Mouse (Mus musculus) adrenal gland, postnatal 36 days (tissue): ENCODE results near the gene Slc39a10. TPM values are rescaled to one million over a fixed set of nuclear protein-coding genes. Genes with fewer than 3 reads are reported as not detected.
A peak's percentile ranks its signal among the peaks of the same experiment; 100 is the strongest.
"Not testable (repeated sequence)": the region's sequence is repeated elsewhere in the genome, so short reads cannot be mapped to it uniquely, and the experiment has no call there.

Experiments
- DNase-seq, 2 experiments: peaks; one replicate each; pipeline ENCODE4 v3.0.0; 2021; ENCODE audit warnings: mixed read lengths in 1 of 2
- total RNA-seq, 2 experiments: library from RNA; stranded (reverse); gene quantifications; 2 replicates each; pipeline ENCODE4 v1.2.3; 2021

Gene Slc39a10
- total RNA-seq, 2 experiments from 2014 or later, result 21.0 to 22.0 TPM

- DNase-seq, result peak in 1 of 2 experiments; percentile 6
These were observed 28.3 kb downstream of the Slc39a10 start for GRCm38 (mm10) chr1:46864175-46864885.

GRCm38 (mm10) chr1:46863434-46863833 lies 29.2 kb downstream of the Slc39a10 start:
- no peak for DNase-seq

DNA sequence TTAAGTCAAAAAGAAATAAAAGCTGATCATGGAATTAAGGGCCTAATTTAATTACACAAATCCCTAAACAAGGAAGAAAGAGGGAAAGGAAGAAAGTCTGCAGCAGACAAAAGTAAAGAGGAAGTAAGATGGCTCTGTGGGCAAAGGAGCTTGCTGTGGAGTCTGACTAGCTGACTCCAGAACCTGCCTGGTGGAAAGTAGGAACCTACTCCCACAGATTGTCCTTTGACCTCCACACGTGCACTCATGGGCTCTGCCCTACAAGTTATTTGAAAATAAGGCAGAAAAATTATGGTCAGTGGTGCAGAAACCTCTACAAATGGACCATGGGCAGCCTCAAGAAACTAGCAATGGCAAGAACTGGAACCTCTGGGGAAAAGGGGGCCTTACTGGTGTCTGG lies 32.6 kb downstream of the Slc39a10 start:
- no peak for DNase-seq

- DNase-seq, result no peak
These were observed 34.1 kb downstream of the Slc39a10 start for GRCm38 (mm10) chr1:46858579-46858978.

GRCm38 (mm10) chr1:46856498-46856897 lies 36.2 kb downstream of the Slc39a10 start:
- DNase-seq, result no peak

DNA sequence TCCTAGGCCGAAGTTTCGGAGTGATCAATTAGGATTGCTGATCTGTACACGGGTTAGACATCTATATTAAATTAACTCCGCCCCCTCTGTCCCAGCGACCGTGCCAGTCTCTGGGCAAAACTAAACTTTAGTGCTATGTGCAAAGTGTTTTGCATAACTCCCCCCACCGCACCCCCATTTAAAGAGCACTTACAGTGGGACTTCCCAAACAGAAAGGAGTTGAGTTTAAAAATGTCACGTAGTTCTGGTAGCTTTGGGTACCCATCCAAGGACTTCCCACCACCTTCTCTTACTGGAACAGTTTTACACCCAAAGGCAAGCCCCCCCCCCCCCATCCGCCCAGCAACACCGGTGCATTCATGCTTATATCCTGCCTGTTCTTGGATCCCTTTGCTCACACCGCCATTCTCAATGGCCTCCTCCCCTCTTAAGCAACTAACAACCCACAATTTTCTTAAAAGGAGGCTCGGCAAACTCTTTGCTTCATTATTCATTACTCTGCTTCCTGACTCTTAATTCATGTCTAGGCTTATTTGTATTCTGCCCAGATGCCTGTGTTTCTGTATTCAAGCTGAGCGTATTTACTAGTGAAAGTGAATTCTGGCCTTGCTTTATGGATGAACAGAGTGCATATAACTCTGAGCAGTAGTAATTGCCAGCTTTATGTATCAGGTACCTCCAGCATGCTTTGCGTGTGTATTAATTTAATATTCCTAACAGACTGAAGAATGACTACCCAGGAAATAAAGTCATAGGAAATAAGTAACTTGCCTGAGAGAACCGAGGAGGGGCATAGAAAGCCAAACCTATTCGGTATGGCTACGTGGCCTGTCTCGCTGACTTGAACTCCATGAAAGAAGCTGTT lies 38.4 kb downstream of the Slc39a10 start:
- DNase-seq, result peak in 1 of 2 experiments; percentile 89

DNA sequence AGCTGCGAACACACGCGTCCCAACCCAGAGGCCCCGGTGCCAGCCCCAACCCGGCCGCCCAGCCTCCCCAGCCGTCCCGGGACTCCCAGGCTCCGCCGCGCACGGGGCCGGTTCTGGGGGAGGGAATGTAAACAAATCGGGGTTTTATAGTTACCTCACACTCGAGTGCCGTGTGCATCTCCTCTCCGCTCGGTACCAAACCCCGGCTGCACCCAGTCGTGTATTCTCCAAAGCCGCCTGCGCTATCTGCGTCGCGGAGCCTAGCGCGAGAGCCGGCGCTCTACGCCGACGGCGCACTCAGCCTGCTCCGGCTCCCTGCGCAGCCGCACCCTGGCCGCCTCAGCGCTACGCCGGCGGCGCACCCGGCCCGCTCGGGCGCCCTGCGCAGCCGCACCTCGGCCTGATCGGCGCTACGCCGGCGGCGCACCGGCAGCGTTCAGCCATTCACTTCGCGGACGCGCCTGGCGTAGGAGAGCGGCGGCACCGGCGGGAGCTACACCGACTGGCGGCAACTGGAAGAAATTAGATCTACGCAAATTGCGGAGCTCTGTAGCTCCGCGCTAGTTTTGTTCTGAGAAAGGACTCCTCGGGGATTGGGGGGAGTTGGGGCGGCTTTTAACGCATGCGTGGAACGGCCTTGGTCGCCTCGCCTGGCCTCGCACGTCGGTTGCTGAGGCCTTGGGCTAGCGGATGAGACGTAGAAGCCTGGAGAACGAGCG lies 39.2 kb downstream of the Slc39a10 start:
- DNase-seq, result peak; percentile 97

- DNase-seq, result peak; percentile 69 to 77
These were observed 39.9 kb downstream of the Slc39a10 start for GRCm38 (mm10) chr1:46852600-46853272.

DNA sequence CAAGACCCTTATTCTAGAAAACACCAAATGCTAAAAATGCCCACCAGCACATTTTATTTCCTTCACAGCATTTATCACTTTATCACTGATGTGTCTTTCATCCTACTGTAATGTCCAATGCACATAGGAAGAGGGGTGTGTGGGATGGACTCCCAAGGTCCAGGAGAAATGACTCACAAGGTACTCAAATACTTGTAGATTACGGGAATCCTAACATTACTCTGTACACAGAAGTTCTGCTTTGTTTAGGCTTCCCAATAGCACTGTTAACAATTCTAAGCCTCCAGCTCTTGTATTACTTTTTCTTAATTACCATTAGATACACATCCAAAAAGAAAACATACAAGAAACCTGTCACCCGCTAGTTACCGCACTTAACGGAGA lies 40.4 kb downstream of the Slc39a10 start:
- DNase-seq, result no peak

DNA sequence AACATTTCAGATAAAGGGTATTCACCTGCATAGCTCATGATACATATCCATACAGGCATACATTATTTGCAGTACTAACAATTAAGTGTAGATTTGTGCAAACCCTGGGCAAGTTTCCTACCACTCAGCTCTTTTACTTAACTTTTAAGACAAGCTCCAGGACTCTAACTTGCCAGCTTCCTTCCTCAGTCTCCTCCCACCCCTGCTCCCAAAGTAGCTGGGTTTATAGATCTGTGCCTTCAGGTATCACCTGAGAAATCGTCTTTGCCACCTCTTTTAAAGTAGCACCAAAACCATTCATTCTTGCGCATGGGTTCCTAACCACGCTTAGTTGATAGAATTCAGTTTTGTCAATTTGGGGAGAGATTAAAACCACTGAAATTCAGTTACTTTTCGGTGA lies 41.1 kb downstream of the Slc39a10 start:
- no peak for DNase-seq

DNA sequence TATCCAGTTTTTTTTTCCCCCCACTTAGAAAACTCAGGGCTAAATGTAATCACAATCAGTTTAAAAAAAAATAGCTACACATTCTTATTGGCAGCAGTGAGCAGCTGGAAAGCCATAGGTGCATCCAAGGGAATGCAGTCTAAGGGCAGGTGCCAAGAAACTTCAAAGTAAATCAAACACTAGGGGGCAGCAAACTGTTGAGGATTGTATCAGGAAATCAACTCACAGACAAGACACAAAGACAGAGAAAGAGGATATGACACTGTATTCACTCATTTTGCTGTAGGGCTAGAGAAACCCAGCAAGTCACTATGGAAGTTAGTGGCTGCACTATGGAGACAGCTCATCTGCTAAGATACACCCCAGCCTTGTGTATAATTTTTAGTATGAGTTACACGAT lies 42.9 kb downstream of the Slc39a10 start:
- DNase-seq, result peak; percentile 42 to 72

GRCm38 (mm10) chr1:46845221-46845620 lies 47.4 kb downstream of the Slc39a10 start:
- DNase-seq, result no peak

DNA sequence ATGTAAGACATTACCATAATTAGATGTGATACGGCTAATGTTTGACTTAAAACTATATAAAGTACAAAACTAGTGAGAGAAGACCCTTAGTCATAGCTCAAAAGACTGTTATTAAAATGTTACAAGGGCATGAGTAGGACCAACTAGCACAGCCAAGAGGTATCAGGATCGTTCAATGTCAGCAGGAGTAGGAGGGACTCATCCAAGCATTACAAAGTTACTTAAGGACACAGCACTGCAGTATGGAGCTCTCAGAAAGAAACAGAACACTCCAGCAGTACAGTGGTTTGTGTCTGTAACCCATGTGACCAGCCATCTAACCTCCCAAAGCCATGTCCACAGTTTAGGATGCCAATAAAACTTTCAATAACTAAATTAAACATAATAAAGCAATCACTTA lies 48.4 kb downstream of the Slc39a10 start:
- DNase-seq, result no peak

GRCm38 (mm10) chr1:46843406-46843805 lies 49.2 kb downstream of the Slc39a10 start:
- peak in 1 of 2 experiments; percentile 7 for DNase-seq

DNA sequence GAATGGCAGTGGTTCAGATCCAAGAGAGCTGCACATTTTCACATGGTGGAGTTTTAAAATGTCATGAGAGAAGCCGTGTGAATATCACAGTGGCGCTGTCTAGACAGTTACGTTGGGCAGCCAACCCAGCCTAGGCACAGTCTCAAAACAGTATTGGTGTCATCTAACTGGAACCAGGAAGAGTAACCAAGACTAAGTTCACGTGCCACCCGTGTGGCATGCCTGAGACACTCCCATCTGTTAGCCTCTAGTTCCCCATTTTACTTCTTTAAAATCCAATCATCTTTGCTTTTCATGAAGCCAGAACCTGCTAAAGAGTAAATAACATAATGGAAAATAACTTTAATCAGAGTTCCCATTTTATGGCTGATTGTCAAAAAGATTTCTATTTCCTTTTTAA lies 60.7 kb downstream of the Slc39a10 start:
- DNase-seq, result no peak

GRCm38 (mm10) chr1:46830066-46830843 lies 62.4 kb downstream of the Slc39a10 start:
- no peak for DNase-seq

DNA sequence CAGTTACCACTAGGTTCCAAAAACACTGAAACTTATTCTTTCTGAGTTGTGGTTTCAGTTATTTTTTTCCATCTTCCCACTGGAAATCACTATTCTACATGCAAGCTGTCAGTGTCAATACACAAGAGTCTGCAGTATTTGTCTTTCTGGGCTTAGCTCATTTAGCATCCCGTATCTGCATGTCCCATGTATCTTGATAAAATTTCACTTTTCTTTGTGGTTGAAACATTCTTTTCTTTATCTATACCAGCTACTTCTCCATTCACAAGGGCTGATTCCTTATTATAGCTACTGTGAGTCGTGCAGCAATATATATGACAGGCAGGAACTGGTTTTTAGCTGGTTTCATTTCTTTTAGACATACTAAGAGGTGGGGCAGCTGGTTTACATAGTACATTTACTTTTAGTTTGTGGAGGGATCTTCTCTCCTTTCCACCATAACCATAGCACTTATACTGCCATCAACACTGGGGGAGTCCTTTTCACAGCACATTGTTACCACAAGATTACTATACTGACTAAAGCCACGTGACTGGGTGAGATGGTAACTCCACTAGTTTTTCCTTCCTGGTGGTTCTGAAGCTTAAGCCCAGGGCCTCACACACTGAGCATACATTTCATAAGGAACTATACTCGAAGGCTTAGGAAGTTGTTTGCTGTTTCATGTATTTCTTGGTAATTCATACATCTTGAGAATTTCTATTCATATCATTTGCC lies 70.2 kb downstream of the Slc39a10 start:
- no peak for DNase-seq

DNA sequence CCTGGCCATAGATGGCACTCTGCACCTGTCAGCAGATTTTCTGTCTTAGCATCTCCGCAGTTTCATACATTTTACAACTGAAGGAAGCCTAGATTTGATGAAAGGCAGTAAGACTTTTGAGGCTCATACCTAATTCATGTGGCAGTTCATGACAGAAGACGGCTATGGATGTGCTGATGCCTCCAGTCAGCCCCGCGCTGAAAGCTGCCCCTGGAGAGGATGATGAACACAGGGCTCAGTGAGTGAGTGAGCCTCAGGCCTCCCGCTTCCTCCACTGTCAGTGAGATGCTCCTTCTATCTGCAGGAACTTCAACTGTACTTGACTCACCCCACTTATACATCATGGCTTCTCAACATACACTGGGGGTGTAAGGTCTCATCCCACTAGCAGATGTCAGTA lies 74.7 kb downstream of the Slc39a10 start:
- DNase-seq, result no peak

DNA sequence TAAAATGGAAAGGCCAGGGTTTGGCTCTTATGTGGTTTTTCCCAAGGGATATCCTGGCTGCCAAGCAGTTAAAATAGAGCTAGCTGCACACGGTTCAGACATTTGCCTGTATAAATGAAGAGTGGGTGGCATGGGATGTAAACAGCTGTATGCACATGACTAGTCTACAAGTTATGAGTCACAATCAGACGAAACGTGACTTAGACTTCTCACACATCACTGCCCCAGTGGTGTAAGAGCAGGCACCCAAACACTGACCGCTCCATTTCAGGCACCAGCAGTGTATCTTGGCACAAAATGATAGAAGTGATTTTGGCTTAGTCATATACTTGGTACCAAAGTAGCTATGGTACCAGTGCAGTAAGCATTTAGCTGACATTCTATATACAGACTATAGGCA lies 84.0 kb downstream of the Slc39a10 start:
- not testable (repeated sequence) for DNase-seq

DNA sequence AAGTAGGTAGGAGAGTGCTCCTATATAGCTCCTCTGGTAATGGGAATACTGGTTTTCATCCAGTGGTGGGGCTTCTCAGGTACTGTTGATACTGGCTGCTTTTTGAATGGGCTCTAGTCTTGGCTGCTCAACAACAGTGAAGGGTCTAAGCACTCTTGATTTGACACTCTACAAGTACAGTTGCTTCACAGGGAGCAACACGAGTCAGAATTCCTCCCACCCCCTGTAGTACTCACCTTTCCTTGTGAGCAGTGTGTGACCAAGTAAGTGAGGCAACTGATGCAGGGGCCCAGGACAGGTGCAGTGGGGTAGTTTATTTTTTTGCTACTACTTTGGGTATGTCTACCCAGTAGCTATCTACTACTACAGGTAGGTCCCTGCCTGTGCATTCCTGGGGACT lies 87.6 kb downstream of the Slc39a10 start:
- DNase-seq, result no peak

DNA sequence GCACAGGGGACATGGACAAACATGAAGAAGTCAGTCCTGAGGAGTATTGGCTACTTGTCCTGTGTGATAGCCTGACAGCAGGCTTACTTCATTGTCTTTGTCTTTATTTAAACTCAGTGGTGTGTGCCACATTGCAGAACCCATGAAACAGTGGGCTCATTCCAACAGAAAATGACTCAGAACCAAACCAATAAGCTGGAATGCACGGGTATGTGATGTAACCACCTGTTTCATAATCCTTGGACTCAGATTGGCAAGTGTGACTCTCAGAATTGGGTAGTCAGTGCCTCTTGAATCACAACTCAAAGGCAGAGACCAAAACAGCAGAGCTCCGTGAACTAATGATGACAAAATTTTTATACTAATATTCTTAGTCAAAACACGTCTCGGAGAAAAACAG lies 110.4 kb downstream of the Slc39a10 start:
- peak; percentile 3 to 6 for DNase-seq
